Mouse (Mus musculus): ENCODE results near the gene Slc52a3. TPM values are rescaled to one million over a fixed set of nuclear protein-coding genes. Genes with fewer than 3 reads are reported as not detected.

Slc52a3 gene
- polyA plus RNA-seq, 1 experiment = 0.08 TPM

DNA sequence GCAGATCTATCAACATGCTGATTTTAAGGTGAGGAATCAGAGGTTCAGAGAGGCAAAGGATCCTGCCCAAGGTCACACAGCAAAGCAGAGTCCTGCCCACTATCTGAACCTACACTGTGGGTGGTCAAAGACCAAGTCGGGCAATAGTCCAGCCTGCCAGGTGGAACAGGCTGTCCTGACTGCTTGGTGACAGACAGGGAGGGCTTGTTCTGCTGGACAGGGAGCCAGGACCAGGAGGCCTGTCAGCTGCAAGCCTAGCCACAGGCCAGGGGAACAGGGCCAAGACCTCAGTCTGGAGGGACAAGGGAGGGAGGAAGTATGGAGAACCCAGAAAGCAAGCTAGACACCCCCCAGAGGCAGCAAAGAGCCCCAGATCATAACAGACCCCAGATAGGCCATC lies 59.1 kb downstream of the Slc52a3 start:
- Histone ChIP-seq H3K36me3 (ENCODE audit: control insufficient read depth, insufficient read depth) (no peaks in the 10 kb centered on the region), H3K4me3 (ENCODE audit: insufficient read depth, poor library complexity, severe bottlenecking) (no peak overlapping the region), H3K27me3 (ENCODE audit: control insufficient read depth, insufficient read depth, insufficient read length) (peaks cover 64% of the 10 kb centered on the region), H3ac (ENCODE audit: control insufficient read depth, insufficient read length, low read depth) (no peak overlapping the region), H3K79me2 (ENCODE audit: control insufficient read depth, insufficient read depth) (no peaks in the 10 kb centered on the region), H3K79me3 (ENCODE audit: low read depth) (no peaks in the 10 kb centered on the region)
- TF ChIP-seq MYOG (IDR thresholded peaks at IDR 0.05; ENCODE audit: control insufficient read depth, extremely low read depth, insufficient read length) = no peak
- TF ChIP-seq FOSL1 (IDR thresholded peaks at IDR 0.05; ENCODE audit: insufficient read depth, low read length, poor library complexity, severe bottlenecking) = no peak
- no peak for TF ChIP-seq CTCF (IDR thresholded peaks at IDR 0.05; ENCODE audit: control insufficient read depth, insufficient read depth, insufficient read length)
- TF ChIP-seq USF1 (IDR thresholded peaks at IDR 0.05; ENCODE audit: low read depth) = no peak
- TF ChIP-seq MYOD1 (IDR thresholded peaks at IDR 0.05; ENCODE audit: control insufficient read depth, insufficient read length, low read depth) = no peak
- no peak for TF ChIP-seq MAX (IDR thresholded peaks at IDR 0.05)
- no peak for TF ChIP-seq CEBPB (IDR thresholded peaks at IDR 0.05; ENCODE audit: low read depth)

DNA sequence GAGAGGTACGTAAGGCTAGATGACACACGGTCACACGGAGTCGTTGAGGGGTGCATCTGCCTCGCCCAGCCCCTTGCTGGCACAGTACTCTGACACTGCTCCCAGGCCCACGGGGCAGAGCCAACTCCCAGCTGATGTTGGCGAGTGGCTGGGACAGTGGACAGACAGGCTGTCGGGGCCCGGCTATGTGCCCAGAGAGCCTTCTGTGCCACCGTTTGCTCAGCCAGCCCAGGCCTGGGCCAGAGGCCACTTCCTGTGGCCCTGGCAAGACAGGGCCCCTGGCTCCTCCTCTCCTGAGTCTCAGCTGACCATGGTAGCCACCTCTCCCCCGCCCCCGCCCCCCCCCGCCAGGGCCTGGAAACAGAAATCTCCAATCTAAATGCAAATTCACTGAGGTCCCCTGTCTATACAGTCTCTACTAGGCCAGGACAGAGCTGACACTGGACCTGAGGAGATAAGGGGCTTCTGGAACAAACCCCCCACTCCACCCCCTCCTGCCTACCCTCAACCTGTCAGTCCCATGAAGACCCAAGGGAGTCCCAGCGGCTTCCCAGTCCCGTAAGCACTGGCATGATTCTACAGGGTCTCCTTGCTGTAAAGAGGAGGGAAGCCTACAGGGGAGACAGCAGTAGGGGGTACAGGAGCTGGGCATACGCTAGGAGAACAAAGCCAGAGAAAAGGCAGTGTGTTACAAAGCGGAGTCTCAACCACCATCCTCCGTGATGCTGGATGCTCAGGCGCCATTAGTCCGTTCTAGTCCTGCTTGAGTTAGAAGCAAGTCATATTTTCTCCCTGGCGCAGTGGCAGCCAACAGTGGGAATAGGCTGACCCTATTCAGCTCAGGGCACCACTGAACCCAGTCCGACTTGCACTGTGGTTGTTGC lies 60.3 kb downstream of the Slc52a3 start:
- Histone ChIP-seq H3K36me3 (ENCODE audit: control insufficient read depth, insufficient read depth) (no peaks in the 10 kb centered on the region), H3K79me2 (ENCODE audit: control insufficient read depth, insufficient read depth) (no peaks in the 10 kb centered on the region), H3K27me3 (ENCODE audit: control insufficient read depth, insufficient read depth, insufficient read length) (peaks cover 65% of the 10 kb centered on the region), H3K4me3 (ENCODE audit: insufficient read depth, poor library complexity, severe bottlenecking) (no peak overlapping the region), H3ac (ENCODE audit: control insufficient read depth, insufficient read length, low read depth) (no peak overlapping the region), H3K79me3 (ENCODE audit: low read depth) (no peaks in the 10 kb centered on the region)
- TF ChIP-seq MAX (IDR thresholded peaks at IDR 0.05) = no peak
- TF ChIP-seq USF1 (IDR thresholded peaks at IDR 0.05; ENCODE audit: low read depth) = no peak
- TF ChIP-seq MYOD1 (IDR thresholded peaks at IDR 0.05; ENCODE audit: control insufficient read depth, insufficient read length, low read depth) = no peak
- TF ChIP-seq MYOG (IDR thresholded peaks at IDR 0.05; ENCODE audit: control insufficient read depth, extremely low read depth, insufficient read length) = no peak
- TF ChIP-seq FOSL1 (IDR thresholded peaks at IDR 0.05; ENCODE audit: insufficient read depth, low read length, poor library complexity, severe bottlenecking) = no peak
- TF ChIP-seq CTCF (IDR thresholded peaks at IDR 0.05; ENCODE audit: control insufficient read depth, insufficient read depth, insufficient read length) = no peak
- TF ChIP-seq CEBPB (IDR thresholded peaks at IDR 0.05; ENCODE audit: low read depth) = no peak

DNA sequence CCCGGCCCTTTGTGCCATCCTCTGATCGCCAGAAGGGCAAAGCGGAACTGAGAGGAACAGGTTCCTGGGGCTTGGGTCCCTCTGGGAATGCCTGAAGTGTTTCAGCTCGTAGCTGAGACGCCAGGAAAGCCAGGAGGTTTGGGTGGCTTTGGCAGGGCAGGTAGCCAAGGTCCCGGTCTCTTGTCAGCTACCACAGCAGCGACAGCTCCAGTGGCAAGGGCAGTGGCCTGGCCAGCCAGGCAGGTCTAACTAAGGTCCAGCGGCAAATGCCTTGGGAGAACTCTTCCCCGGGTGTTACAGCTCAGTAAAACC lies 60.9 kb downstream of the Slc52a3 start:
- TF ChIP-seq USF1 (IDR thresholded peaks at IDR 0.05; ENCODE audit: low read depth) = no peak
- TF ChIP-seq MYOD1 (IDR thresholded peaks at IDR 0.05; ENCODE audit: control insufficient read depth, insufficient read length, low read depth) = no peak
- TF ChIP-seq MYOG (IDR thresholded peaks at IDR 0.05; ENCODE audit: control insufficient read depth, extremely low read depth, insufficient read length) = no peak
- TF ChIP-seq CTCF (IDR thresholded peaks at IDR 0.05; ENCODE audit: control insufficient read depth, insufficient read depth, insufficient read length) = no peak
- no peak for TF ChIP-seq MAX (IDR thresholded peaks at IDR 0.05)
- TF ChIP-seq FOSL1 (IDR thresholded peaks at IDR 0.05; ENCODE audit: insufficient read depth, low read length, poor library complexity, severe bottlenecking) = no peak
- TF ChIP-seq CEBPB (IDR thresholded peaks at IDR 0.05; ENCODE audit: low read depth) = no peak
- Histone ChIP-seq H3K79me3 (ENCODE audit: low read depth) (no peaks in the 10 kb centered on the region), H3K4me3 (ENCODE audit: insufficient read depth, poor library complexity, severe bottlenecking) (no peak overlapping the region), H3ac (ENCODE audit: control insufficient read depth, insufficient read length, low read depth) (no peak overlapping the region), H3K79me2 (ENCODE audit: control insufficient read depth, insufficient read depth) (no peaks in the 10 kb centered on the region), H3K27me3 (ENCODE audit: control insufficient read depth, insufficient read depth, insufficient read length) (peaks cover 65% of the 10 kb centered on the region), H3K36me3 (ENCODE audit: control insufficient read depth, insufficient read depth) (no peaks in the 10 kb centered on the region)

Small RNAs within 50 kb of the gene (microRNA-seq; reads per million reads assigned to microRNA genes)
- gene Mir1953 (ENCODE audit: borderline microRNAs expressed) = 5.9 reads per million, percentile 54 among the genes with 10 or more reads in this experiment

Other genes starting within 250 kb of the Slc52a3 start
- gene Rspo4, start 153.6 kb upstream of the Slc52a3 start, polyA plus RNA-seq (2012; fragmentation: generic; extraction: Trizol) = not detected
- 0.06 TPM for gene Angpt4, start 85.3 kb upstream of the Slc52a3 start, polyA plus RNA-seq (2012; fragmentation: generic; extraction: Trizol)
- 24.3 TPM for gene Fam110a, start 16.3 kb upstream of the Slc52a3 start, polyA plus RNA-seq (2012; fragmentation: generic; extraction: Trizol)
- gene Scrt2, start 85.0 kb downstream of the Slc52a3 start, polyA plus RNA-seq (2012; fragmentation: generic; extraction: Trizol) = not detected
- gene Srxn1, start 109.0 kb downstream of the Slc52a3 start, polyA plus RNA-seq (2012; fragmentation: generic; extraction: Trizol) = 60.3 TPM
- not detected for gene Tcf15, start 147.1 kb downstream of the Slc52a3 start, polyA plus RNA-seq (2012; fragmentation: generic; extraction: Trizol)
- 37.7 TPM for gene Csnk2a1, start 230.3 kb downstream of the Slc52a3 start, polyA plus RNA-seq (2012; fragmentation: generic; extraction: Trizol)